Mouse (Mus musculus): ENCODE data around the gene Hus1b.

GRCm38 (mm10) chr13:30911931-30912625, 35.5 kb downstream of the Hus1b start:
- TF ChIP-seq CTCF (IDR thresholded peaks at IDR 0.05) (no peak), EP300 (IDR thresholded peaks at IDR 0.05) (no peak)
